Mouse (Mus musculus) ES-E14 (cell line): ENCODE data around the gene Spata32.

Experiments
- HCFC1 ChIP-seq: IDR thresholded peaks from 2 replicates; pipeline ENCODE4 v1.6.1; 2012; ENCODE audit warnings: low read length, inconsistent platforms, borderline replicate concordance; ENCODE audit not compliant: insufficient read depth
- MAFK ChIP-seq: IDR thresholded peaks from 2 replicates; pipeline ENCODE4 v1.6.1; 2014; ENCODE audit warnings: mild to moderate bottlenecking, low read depth, low read length, inconsistent platforms; ENCODE audit not compliant: insufficient read depth
- ZC3H11A ChIP-seq: IDR thresholded peaks from 2 replicates; pipeline ENCODE4 v1.6.1; 2012; ENCODE audit warnings: low read depth, mild to moderate bottlenecking, inconsistent platforms, low read length, borderline replicate concordance
- ZNF384 ChIP-seq: IDR thresholded peaks from 2 replicates; pipeline ENCODE4 v1.6.1; 2012; ENCODE audit warnings: low read depth, low read length, inconsistent platforms

DNA sequence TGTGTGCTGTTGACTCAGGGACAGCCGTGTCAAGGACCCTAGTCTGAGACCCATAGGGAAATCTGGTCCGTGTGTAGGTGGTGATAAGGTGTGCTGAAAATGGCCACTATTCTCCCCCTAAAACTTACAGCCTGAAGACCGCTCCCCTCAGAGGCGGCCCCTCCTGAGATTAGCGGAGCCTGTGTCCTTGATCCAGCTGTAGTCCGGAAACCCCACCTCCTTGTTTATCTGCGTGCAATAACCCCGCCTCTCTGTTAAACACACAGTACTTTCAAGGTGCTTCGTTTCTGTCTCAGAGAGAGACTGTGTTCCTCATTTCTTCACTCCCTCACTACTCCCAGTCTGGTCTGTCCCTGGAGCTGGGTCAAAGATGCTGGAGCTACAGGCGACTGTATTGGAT, 53.8 kb downstream of the Spata32 start:
- TF ChIP-seq ZC3H11A = no peak
- TF ChIP-seq MAFK = no peak
- TF ChIP-seq HCFC1 = no peak
- TF ChIP-seq ZNF384 = no peak
